Mouse (Mus musculus) embryonic fibroblast, embryonic 13.5 days (primary cell): ENCODE measurements around the gene Tepp.

Experiments used
- CTCF ChIP-seq: IDR thresholded peaks from 2 replicates; pipeline ENCODE4 v1.5.1; 2011; ENCODE audit warnings: mild to moderate bottlenecking, control low read depth, low read length, moderate library complexity, borderline replicate concordance; ENCODE audit not compliant: insufficient read depth
- POLR2A ChIP-seq: IDR thresholded peaks from 2 replicates; pipeline ENCODE4 v1.6.1; 2011; ENCODE audit warnings: low read depth, mild to moderate bottlenecking, control low read depth, low read length, moderate library complexity

DNA sequence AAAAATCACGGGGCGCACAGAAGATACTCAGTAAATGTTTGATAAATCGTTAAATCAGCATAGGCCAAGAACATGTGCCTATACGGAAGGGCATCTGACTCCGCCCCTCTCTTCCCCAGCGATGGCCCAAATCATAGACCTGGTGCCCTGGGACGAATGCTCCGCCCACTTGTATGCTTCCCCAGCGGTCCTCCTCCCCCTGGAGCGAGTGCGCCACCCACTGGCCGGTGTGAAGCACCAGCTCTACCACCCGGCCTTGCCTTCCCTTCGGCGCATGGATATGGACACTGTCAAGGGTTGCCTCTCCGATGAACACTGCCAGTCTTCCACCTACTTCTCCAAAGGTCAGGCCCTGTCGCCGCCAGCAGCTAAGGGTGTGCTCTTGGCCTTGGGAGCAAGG, 2.5 kb downstream of the Tepp start:
- TF ChIP-seq POLR2A = no peak
- 0 out of 2 replicates have a peak, but pooled peaks have one; percentile 9 for TF ChIP-seq CTCF
